Mouse (Mus musculus) testis, postnatal 10 days (tissue): ENCODE data around the gene Cfap221.

Experiments
- DNase-seq: peaks from one replicate; pipeline ENCODE4 v3.0.0; 2021; ENCODE audit warnings: low spot score

Gene Cfap221

DNA sequence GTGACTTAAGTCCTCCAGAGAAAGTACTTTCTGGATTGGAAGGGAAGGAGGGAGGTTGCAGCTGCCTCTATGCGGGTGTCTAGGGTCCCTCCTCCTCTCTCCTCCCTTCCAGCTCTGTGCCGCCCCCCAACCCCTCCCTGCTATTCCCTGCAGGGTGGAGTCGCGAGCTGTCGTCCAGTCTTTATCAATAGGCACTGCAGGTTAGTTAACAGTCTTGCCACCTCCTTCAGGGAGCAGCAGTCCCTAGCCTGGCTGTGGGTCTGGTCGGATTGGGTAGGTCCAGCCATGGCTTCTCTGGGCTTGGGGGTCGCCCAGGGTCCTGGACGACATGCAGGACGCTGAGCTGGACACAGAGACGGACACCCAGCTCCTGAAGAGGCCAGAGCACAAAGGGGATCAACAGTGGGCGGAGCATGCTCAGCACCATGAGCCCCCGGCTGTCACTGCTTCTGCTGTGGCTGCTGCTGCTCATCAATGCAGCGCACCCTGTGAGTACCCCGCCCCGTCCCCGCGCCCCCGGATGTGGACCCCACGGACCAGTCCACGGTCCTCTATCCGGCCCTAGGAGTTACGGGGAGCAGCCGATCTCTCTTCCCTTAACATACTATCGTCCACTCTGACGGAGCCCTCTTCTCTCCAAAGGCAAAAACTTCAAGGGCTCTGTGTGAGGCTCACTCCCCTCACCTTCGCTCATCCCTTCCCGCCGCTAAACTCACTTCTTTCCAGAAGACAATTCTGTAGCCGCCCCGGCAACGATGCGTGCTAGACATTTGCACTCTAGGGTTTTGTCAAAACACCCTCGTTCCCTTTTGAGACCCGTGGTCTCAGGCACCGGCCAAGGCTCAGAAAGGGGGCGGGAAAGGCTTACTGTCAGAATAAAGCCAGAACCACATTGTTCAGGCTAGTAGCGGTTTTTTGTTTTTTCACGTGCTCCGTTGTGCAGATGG, 10.1 kb upstream of the Cfap221 start, which contains the start of gene Sctr:
TSS of gene Sctr (plus strand) at position 51 of the 947 bp plus-strand sequence.
- no peak for DNase-seq

DNA sequence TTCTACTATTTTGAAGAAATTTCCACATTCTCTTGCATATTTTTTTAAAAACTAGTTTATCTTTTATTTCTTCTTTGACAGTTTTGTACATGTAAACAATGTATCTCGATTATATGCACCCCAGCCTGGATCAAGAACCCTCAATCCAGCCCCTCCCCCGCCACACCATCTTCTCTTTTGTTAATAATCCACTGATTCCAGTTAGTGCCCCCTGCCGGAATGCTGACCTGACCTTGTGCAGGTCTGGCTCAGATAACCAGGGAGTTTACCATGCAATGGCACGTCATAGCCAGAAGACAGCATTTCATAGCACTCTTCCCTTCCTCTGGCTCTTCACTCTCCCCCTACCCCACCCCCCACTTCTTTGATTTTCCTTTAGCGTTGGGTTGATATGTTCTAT, 610 bp upstream of the Cfap221 start:
- DNase-seq, result peak; percentile 74

DNA sequence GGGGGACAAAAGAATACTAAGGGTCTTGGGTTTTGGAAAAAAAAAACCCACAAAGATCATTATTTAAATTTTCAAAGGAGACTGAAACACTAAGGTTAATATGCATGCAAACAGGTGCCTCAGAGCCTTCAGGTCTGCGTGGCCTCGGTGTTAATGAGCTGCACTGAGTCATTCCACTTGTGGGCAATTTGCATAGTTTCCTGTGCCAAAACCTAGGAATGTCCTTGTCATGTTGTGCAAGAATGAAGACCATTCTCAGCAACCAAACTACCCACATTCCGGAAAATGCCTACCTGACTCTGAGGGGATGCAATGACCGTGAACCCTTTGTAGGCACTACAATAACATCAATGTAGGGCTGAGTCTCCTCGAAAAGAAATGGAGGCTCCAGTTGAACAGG, 10.5 kb downstream of the Cfap221 start:
- no peak for DNase-seq

DNA sequence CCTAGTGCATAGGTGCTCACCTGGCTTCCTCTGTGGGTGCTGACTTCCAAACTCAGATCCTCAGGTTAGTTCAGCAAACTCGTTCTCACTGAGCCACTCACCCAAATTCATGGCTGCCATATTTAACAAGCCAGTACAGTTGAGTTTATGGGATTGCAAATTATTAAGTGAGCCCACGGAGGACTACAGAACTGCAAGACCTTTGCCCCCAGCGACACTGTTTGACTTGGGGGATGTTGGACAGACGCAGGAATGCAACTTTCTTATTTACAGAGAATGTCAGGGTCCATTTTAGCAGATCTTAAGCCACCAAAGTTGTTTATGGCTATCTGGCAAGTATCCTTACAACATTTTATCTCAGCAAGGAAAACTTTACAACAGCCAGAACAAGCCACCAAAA, 21.9 kb downstream of the Cfap221 start:
- DNase-seq, result no peak

DNA sequence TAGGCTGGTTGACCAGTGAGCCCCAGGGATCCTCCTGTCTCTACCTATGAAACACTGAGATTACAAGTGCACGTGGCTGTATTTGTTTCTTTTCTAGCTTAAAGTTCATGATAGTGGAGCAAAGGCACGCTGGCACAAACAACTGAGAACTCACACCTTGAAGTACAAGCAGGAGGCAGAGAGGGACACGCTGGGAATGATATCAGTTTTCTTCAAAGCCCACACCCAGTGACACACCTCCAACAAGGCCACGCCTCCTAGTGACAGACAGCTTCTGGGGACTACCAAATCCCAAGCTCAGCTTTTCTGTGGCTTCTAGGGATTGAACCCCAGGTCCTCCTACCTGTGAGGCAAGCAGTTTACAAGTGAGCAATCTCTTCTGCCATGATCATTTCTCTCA, 23.9 kb downstream of the Cfap221 start:
- no peak for DNase-seq

DNA sequence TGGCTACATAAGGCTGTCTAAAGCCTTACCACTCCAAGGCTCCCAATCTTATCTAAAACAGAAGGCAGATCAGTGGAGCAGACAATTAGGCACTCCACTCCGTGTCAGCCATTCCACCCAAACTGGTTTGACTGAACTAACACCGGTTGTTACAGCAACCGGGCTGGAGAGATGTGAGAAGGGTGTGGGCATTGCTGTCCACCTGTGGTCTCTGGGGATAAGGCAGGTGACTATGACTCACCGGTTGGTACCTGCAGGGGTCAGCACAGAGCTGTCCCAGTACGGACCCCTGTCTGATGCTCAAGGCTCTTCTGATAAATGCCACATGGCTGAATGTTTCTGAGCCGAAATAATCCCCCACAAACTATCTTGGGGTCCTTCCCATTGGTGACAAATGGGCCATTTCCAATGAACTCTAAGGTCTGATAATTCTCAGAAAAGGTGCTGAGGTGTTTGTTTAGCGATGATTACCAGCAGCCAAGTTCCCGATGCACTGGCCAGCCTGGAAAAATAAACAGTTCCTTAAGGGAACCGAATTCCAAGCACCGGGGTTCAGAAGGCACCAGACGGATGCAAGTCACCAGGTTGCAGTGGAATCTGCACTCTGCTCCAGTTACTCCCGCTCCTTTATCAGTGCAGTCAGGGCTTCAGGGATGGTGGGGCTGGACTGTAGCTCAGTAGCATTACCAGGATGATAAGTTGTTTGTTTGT, 31.1 kb downstream of the Cfap221 start:
- no peak for DNase-seq

DNA sequence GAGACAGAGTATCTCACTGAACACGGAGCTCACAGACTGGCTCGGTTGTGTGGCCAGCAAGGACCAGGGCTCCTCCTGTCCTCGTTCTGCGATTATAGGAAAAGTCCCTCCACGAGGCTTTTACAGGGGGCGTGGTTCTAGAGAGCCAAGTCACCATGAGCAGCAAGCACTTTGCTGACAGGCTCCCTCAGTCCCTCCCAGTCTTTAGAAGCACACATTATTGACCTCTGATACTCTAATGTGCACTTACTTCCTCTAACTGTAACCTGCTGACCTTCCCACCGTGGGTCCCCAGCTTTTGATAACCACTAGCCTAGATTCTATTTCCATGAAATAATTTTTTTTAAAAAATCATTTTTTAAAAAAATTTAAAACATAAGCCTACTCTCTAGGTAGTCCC, 37.1 kb downstream of the Cfap221 start:
- no peak for DNase-seq

DNA sequence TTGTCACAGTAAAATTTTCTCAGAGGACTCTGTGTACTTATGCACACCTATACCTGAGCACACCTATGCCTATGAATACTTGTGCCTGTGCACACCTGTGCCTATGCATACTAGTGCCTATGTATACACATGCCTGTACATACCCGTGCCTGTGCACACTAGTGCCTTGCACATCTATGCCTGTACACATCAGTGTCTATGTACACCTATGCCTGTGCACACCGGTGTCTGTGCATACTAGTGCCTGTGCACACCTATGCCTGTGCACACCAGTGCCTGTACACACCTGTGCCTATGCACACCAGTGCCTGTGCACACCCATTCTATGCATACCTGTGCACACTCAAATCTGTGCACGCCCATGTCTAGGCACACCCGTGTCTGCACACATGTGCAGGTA, 37.6 kb downstream of the Cfap221 start:
- no peak for DNase-seq

DNA sequence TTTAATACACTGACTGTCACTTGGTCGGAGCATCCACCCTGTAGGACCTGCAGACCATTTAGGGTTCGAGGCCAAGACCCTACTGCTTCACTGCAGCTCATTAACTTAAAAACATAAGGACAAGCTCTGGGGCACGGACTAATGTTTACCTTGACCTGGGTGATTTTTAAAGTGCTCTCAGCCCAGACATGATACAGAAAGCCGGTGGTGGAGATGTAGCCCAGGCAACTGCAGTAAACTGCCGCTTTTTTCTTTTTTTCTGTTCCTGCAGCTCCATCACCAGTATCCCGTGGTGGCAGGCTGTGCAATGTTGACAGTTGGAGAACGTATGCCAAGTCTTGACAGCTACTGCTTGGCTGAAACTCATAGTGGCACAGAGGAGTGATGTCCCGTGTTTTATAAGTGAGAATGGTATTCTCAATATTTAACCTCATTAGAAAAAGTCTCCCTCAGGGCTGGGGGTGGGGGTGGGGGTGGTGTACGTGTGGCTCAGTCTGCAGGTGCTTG, 39.3 kb downstream of the Cfap221 start:
- DNase-seq, result no peak

DNA sequence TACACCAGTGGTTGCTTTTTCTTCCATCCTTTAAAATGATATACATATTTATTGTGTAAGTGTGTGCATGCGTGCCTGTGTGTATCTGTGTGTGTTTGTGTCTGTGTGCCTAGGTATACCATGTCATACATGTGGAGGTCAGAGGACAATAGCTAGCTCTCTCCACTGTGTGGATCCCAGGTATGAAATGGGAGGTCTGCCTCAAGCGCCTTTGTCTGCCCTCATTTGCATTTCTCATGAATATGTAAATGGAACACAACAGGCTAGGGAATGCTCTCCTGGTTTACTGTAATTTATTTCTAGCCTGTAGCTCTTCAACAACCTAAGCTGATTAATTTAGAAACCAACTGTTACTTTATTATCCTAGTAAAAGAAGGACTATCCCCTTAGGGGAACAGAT, 42.4 kb downstream of the Cfap221 start:
- DNase-seq, result no peak

DNA sequence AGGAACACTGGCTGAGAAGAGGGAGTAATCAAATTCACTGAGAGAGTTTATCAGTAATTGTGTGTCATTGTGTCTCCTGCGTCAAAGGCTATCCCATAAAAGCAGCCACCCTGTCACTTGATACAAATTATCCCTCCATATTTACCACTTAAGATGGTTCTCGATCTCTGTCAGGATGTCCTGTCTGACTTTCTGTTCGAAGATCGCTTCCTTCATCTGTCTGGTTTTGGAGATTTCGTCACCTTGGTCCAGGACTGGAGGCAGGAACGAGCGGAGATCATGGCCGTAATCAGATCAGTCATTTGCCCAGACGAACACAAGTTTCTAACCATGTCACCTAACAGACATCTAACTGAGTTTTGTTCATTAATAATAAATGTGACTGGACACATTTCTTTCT, 43.6 kb downstream of the Cfap221 start:
- DNase-seq, result no peak

DNA sequence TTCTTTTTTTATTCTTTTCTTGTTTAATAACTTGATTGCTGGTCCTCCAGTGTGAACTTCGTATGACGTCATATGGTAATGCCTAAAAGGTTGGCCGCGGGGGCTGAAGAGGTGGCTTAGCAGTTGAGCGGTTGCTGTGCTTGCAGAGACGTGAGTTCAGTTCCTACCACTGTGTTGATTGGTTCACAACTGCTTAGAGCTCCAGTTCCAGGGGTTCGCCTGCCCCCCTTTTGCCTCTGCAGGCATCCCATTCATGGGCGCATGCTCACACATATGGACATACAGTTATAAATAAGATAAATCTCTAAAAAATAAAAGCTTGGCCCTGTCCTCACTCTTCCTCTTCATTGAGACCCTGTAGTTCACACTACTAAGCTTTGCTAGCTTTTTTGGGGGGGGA, 46.9 kb downstream of the Cfap221 start:
- no peak for DNase-seq

DNA sequence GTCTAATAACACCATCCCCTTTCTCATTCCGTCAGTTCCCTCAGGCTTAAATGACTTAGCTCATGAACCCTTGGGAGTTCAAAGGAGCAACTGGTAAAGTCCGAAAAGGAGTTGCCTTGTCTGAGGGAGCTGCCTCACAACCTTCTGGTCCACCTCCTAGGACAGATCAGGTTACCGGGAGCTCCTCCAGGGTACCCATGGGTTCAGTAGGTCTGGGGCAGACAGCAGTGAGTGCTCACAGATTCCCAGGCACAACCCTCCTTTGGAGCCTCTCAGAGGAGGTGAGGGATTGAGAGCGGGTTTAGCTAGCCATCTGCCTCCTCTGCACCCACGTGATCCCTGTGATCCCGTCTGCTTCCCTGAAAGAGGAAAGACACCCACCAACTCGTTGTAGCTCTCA, 60.2 kb downstream of the Cfap221 start:
- DNase-seq, result no peak

DNA sequence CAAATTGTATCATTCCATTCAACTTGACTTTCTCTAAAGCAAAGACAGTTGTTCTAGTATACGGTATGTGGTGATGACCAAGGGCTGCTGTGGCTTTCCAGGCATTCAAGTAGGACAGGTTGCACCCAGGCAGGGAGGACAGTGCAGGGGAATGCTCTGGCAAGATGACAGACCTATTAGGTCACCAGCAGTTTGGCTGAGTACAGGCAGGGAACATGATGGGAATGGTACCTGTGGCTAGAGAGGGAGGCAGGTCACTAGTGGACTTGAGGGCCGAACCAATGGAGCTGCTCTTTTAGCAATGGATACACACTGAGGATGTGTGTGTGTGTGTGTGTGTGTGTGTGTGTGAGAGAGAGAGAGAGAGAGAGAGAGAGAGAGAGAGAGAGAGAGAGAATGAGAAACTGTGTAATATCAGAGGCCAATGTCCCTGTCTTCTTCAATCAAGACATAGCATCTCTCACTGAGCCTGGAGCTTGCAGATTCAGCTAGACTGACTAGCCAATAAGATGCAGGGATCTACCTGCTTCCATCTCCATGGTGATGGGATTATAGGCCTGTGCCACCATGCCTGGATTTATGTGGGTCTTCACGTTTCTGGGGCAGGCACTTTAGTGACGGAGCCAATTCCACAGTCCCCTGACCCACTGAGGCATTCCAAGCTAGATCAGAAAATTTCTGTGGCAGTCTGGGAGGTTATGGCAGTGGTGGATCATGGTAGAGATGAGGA, 65.4 kb downstream of the Cfap221 start:
- no peak for DNase-seq

DNA sequence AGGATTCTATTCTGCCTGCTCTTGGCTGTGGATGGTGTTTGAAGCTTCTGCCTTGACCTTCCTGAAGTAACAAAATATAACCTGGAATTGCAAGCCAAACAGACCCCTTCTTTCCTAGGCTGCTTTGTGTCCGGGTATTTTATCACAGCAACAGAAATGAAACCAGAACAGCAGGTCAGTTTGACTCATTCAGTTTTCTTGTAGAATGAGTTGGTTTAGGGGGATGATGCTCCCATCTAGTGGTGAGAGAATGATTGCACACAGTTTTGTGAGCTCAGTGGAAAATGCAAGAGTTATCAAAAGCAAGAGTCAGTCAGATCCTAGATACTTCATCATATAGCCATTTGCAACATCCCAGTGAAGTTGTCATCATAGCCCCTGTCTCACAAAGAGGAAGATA, 67.3 kb downstream of the Cfap221 start:
- no peak for DNase-seq

DNA sequence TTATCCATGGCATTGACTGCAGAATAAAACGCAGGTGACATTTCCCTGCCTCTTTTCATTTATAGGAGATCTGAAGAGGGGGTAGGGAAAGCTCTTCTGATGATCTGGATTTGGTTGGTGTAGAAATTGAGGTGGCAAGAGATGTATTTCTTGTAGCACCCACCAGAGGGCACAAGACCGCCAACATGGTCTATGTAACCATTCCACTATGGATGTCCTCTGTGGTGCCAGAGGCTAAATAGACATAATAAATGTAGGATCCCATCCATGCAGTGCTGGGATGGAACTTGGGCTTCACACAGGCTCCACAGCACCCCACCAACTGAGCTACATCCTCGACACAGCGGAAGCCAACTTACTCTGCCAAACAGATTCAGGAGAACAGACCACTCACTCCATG, 77.7 kb downstream of the Cfap221 start:
- no peak for DNase-seq

DNA sequence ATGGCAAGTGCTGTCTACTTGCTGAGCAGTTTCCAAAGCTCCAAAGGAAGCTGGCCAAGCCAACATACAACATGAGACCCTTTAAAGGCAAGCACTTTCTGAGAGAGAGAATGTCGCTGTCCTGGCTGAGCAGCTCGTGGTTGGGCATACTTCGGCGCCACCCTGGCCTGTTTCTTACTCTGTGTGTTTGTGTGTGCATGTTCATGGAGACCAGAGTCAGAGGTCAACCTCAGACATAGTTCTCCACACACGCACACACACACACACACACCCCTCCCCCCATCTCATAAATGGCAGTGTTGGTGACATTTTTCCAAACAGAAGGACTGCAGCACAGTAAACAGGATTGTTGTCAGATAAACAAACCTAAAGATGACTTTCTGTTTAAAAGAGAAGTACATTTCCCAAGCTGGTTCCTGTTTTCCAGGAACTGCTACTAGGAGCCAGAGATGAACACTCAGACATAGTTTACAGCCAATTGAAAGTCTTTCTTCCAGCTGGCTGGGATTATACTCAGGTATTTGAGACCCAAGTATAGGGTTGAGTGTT, 80.1 kb downstream of the Cfap221 start:
- no peak for DNase-seq

DNA sequence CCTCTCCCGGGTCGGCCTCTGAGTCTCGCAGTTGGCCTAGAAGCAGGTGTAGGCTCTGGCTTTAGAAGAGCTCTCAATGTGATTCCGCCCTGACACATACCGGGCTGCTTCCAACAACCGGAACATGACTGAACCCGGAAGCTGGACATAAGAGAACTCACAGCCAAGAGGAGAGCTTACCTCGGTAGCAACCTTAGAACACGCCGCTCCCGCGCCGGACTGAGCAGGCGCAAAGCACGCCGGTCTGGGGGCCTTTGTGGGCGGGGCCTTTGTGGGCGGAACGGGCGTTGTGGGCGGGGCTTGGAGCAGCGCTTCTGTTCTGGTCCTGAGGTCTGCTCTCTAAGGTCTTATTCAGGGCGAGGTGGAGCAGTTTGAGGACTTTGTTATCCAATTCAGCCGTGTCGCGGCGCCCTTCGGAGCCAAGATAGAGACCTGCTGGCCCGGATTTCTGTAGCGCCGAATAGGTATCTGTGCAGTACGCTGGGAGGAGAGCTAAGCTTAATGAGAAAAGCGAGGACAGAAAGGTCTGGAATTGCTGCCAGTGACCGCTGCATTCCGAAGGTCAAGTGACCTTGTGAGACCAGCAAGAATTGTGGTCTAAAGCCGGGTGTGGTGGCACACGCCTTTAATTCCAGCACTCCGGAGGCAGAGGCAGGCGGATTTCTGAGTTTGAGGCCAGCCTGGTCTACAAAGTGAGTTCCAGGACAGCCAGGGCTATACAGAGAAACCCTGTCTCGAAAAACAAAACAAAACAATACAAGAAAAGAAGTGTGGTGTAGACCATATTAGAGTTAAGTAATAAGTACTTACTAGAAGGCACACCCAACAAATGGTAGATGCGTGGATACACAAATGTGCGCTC, 83.8 kb downstream of the Cfap221 start, which contains the start of gene Tmem177:
TSS of gene Tmem177 (minus strand) at position 256 of the 862 bp plus-strand sequence.
- DNase-seq, result peak; percentile 99

DNA sequence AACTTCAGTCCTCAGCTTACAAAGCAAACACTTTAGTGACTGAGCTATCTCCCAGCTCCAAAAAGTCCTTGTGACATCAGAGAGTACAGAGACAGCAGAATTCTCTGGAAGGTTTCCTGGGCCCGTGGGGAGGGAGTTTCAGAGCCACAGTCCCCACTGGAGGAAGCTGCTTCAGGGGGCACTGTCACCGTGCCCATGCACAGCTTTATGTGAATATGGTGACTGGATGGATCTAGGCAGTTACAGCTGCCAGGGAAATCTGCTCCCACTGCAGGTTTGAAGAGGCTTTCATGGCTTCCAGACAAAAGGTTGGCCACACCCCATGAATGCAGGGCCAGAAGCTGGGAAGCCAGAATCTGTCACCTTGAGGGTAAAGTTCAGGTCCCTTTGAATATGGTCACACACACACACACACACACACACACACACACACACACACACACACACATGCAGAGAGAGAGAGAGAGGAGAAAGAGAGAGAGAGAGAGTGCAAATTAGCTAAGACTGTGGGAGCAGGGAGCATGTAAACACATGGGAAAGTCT, 89.8 kb downstream of the Cfap221 start:
- no peak for DNase-seq

DNA sequence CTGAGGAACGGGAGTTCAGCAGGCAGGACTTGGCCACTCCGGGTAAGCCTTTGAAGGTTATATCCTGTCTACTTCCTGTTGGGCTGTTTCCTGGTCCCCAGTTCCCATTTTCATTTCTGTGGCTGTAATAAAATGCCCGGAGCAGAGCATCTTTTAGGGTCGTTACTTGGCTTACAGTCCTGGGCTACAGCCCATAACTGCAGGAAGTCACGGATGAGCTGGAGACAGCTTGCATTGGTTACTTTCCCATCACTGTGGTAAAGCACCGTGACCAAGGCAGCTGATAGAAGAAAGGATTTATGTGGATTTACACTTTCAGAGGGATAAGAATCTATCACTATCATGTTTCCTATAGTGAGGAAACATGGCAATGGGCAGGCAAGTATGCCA, 93.8 kb downstream of the Cfap221 start:
- no peak for DNase-seq
